Mouse (Mus musculus) heart, embryonic 14.5 days (tissue): Measurements from ENCODE around the gene Vldlr. TPM values are rescaled to one million over a fixed set of nuclear protein-coding genes. Genes with fewer than 3 reads are reported as not detected.

Source experiments
- ATAC-seq: fragments of 200-750 bp; cut with Nextera tagmentation; 2 replicates; pipeline ENCODE4 v1.8.0; 2017; ENCODE audit warnings: low read depth, moderate TSS enrichment; ENCODE audit not compliant: insufficient number of reproducible peaks, insufficient read depth, low FRiP score
- H3K27ac ChIP-seq, 2 experiments: fragments of 200-500 bp in 1 of 2; fragments of 300-500 bp in 1 of 2; sonication (generic) in 1 of 2; replicated peaks in 1 of 2; 2 replicates each; pipeline ENCODE4 v1.5.1; 2012 to 2014; ENCODE audit warnings: low read depth in 2 of 2, low read length in 2 of 2, control low read depth in 1 of 2, mild to moderate bottlenecking in 1 of 2, mixed read lengths in 1 of 2; ENCODE audit not compliant: control insufficient read depth in 1 of 2, insufficient read depth in 1 of 2
- H3K27me3 ChIP-seq: fragments of 300-500 bp; sonication (generic); 2 replicates; pipeline ENCODE4 v1.6.1; 2014; ENCODE audit warnings: mild to moderate bottlenecking, low read length, control low read depth; ENCODE audit not compliant: control insufficient read depth, insufficient read depth
- H3K36me3 ChIP-seq: fragments of 300-500 bp; sonication (generic); 2 replicates; pipeline ENCODE4 v1.6.1; 2014; ENCODE audit warnings: mild to moderate bottlenecking, control low read depth, low read length, mixed read lengths; ENCODE audit not compliant: control insufficient read depth, insufficient read depth
- H3K4me1 ChIP-seq, 2 experiments: fragments of 200-500 bp in 1 of 2; fragments of 300-500 bp in 1 of 2; sonication (generic) in 1 of 2; 2 replicates each; pipeline ENCODE4 v1.6.1; 2012 to 2014; ENCODE audit warnings: low read length in 2 of 2, control low read depth in 1 of 2, mixed read lengths in 1 of 2; ENCODE audit not compliant: control insufficient read depth in 2 of 2, insufficient read depth in 2 of 2
- H3K4me2 ChIP-seq: fragments of 300-500 bp; sonication (generic); 2 replicates; pipeline ENCODE4 v1.6.1; 2014; ENCODE audit warnings: mild to moderate bottlenecking, low read length
- H3K4me3 ChIP-seq, 2 experiments: fragments of 200-500 bp in 1 of 2; fragments of 300-500 bp in 1 of 2; sonication (generic) in 1 of 2; 2 replicates each; pipeline ENCODE4 v1.5.1; 2012 to 2014; ENCODE audit warnings: low read length in 2 of 2, mild to moderate bottlenecking in 2 of 2, control low read depth in 1 of 2, low read depth in 1 of 2, moderate library complexity in 1 of 2; ENCODE audit not compliant: control insufficient read depth in 1 of 2, insufficient read depth in 1 of 2
- H3K9ac ChIP-seq: fragments of 300-500 bp; sonication (generic); 2 replicates; pipeline ENCODE4 v1.6.1; 2014; ENCODE audit warnings: mild to moderate bottlenecking, low read length
- H3K9me3 ChIP-seq: fragments of 300-500 bp; sonication (generic); 2 replicates; pipeline ENCODE4 v1.6.1; 2016; ENCODE audit warnings: low read length, control low read depth; ENCODE audit not compliant: control insufficient read depth
- WGBS: fragments of 180-500 bp; shearing (Covaris S2); extraction: QIAGEN DNeasy Blood & Tissue Kit; methylation state at CpG from one replicate; pipeline ENCODE4 v1.1.7; 2014; 5-methylcytosine and 5-hydroxymethylcytosine counted together
- polyA plus RNA-seq: library from polyadenylated mRNA; unstranded; fragments of >200 nt; fragmentation: Nextera tagmentation; extraction: Ambion mirVana; gene quantifications from 2 replicates; pipeline ENCODE4 v1.2.1, GENCODE M21; 2014

Vldlr gene
- polyA plus RNA-seq, 1 experiment from 2014 or later = 31.5 TPM

- 81% methylated on average over 7 of the region's 7 CpGs for WGBS
- Histone ChIP-seq H3K9ac (no peak overlapping the region), H3K4me1 (no peaks in the 10 kb centered on the region), H3K36me3 (no peaks in the 10 kb centered on the region), H3K9me3 (no peaks in the 10 kb centered on the region), H3K4me3 (no peak overlapping the region), H3K27me3 (no peaks in the 10 kb centered on the region), H3K27ac (no peak overlapping the region), H3K4me2 (no peak overlapping the region)
- no peak for ATAC-seq
These were observed 32.8 kb upstream of the Vldlr start for GRCm38 (mm10) chr19:27183511-27183910.

- H3K27ac ChIP-seq = no peak overlapping the region
- H3K36me3 ChIP-seq = no peaks in the 10 kb centered on the region
- ATAC-seq = no peak
- H3K4me3 ChIP-seq = no peak overlapping the region
- H3K4me1 ChIP-seq = no peaks in the 10 kb centered on the region
- 80% methylated on average over 9 of the region's 9 CpGs for WGBS
- no peaks in the 10 kb centered on the region for H3K9me3 ChIP-seq
- H3K9ac ChIP-seq = no peak overlapping the region
- H3K4me2 ChIP-seq = no peak overlapping the region
- H3K27me3 ChIP-seq = no peaks in the 10 kb centered on the region; the same call in 1 of the 2 replicates
These were observed 12.5 kb upstream of the Vldlr start for GRCm38 (mm10) chr19:27203711-27204238.

- H3K9me3 ChIP-seq = no peaks in the 10 kb centered on the region
- peaks cover 3 to 5% of the 10 kb centered on the region in 2 experiments; a peak in 2 of 4 replicates for H3K4me1 ChIP-seq
- ATAC-seq = no peak
- H3K27me3 ChIP-seq = peaks cover 9% of the 10 kb centered on the region
- H3K9ac ChIP-seq = no peak overlapping the region
- no peak overlapping the region for H3K4me2 ChIP-seq
- 65% methylated on average over 2 of the region's 2 CpGs for WGBS
- no peak overlapping the region for H3K27ac ChIP-seq
- H3K36me3 ChIP-seq = no peaks in the 10 kb centered on the region
- no peak overlapping the region for H3K4me3 ChIP-seq
These were observed 5.3 kb upstream of the Vldlr start for GRCm38 (mm10) chr19:27210991-27211390.

GRCm38 (mm10) chr19:27215596-27215995 lies 688 bp upstream of the Vldlr start:
- peak overlapping the region; percentile 72 for H3K4me2 ChIP-seq
- no peak overlapping the region; a peak in 1 of 4 replicates for H3K4me3 ChIP-seq
- H3K9ac ChIP-seq = no peak overlapping the region
- no peak overlapping the region for H3K27ac ChIP-seq
- peaks cover 9% of the 10 kb centered on the region for H3K27me3 ChIP-seq
- WGBS = 80% methylated on average over 4 of the region's 4 CpGs
- H3K36me3 ChIP-seq = no peaks in the 10 kb centered on the region
- H3K9me3 ChIP-seq = no peaks in the 10 kb centered on the region
- H3K4me1 ChIP-seq = peaks cover 3 to 13% of the 10 kb centered on the region in 2 experiments; a peak in 2 of 4 replicates
- no peak for ATAC-seq

GRCm38 (mm10) chr19:27216767-27217403 lies 601 bp downstream of the Vldlr start:
- Histone ChIP-seq H3K4me1 (peaks cover 0 to 12% of the 10 kb centered on the region in 2 experiments; a peak in 1 of 4 replicates), H3K36me3 (no peaks in the 10 kb centered on the region), H3K4me3 (peak overlapping the region; percentile 75 to 93), H3K27me3 (peaks cover 9% of the 10 kb centered on the region), H3K27ac (peak overlapping the region; percentile 61 to 88), H3K9me3 (no peaks in the 10 kb centered on the region), H3K9ac (peak overlapping the region; percentile 88), H3K4me2 (peak overlapping the region; percentile 72)
- WGBS = under 1% methylated on average over 54 of the region's 62 CpGs
- ATAC-seq = peak; percentile 60

GRCm38 (mm10) chr19:27217404-27217940 lies 1.2 kb downstream of the Vldlr start:
- H3K4me2 ChIP-seq = peak overlapping the region; percentile 72
- H3K4me3 ChIP-seq = peak overlapping the region; percentile 75 to 93
- H3K9me3 ChIP-seq = no peaks in the 10 kb centered on the region
- H3K4me1 ChIP-seq = peaks cover 0 to 17% of the 10 kb centered on the region in 2 experiments; a peak in 2 of 4 replicates
- H3K9ac ChIP-seq = peak overlapping the region; percentile 88
- peaks cover 9% of the 10 kb centered on the region for H3K27me3 ChIP-seq
- peak overlapping the region; percentile 63 to 88 for H3K27ac ChIP-seq
- peak; percentile 54 for ATAC-seq
- H3K36me3 ChIP-seq = no peaks in the 10 kb centered on the region
- WGBS = 0% methylated on average over 31 of the region's 52 CpGs

GRCm38 (mm10) chr19:27217941-27218411 lies 1.7 kb downstream of the Vldlr start:
- Histone ChIP-seq H3K9ac (peak overlapping the region; percentile 88), H3K4me3 (peak overlapping the region; percentile 75 to 93), H3K4me1 (peaks cover 2 to 22% of the 10 kb centered on the region in 2 experiments; a peak in 3 of 4 replicates), H3K27ac (peak overlapping the region; percentile 63 to 88), H3K4me2 (peak overlapping the region; percentile 72), H3K36me3 (no peaks in the 10 kb centered on the region), H3K27me3 (peaks cover 9% of the 10 kb centered on the region), H3K9me3 (no peaks in the 10 kb centered on the region)
- ATAC-seq = no peak
- WGBS = under 1% methylated on average over 26 of the region's 32 CpGs
